Mouse (Mus musculus): ENCODE measurements around the gene Gphn. TPM values are rescaled to one million over a fixed set of nuclear protein-coding genes. Genes with fewer than 3 reads are reported as not detected.
"Not testable (repeated sequence)": the region's sequence is repeated elsewhere in the genome, so short reads cannot be mapped to it uniquely, and the experiment has no call there.

Gphn gene
- polyA plus RNA-seq, 1 experiment from 2014 or later, result 23.5 TPM

GRCm38 (mm10) chr12:78389267-78389666, 163.1 kb downstream of the Gphn start:
- Histone ChIP-seq H3K9me3 (no peaks in the 10 kb centered on the region), H3K27ac (replicated peaks) (no peak overlapping the region), H3K9ac (replicated peaks) (no peak overlapping the region), H3K27me3 (no peaks in the 10 kb centered on the region), H3K36me3 (no peaks in the 10 kb centered on the region), H3K4me1 (no peaks in the 10 kb centered on the region), H3K4me2 (replicated peaks) (no peak overlapping the region), H3K4me3 (no peak overlapping the region)
- ATAC-seq (ENCODE audit: low FRiP score, low read depth), result no peak

GRCm38 (mm10) chr12:78395297-78395696, 169.1 kb downstream of the Gphn start:
- no peak for ATAC-seq (ENCODE audit: low FRiP score, low read depth)
- Histone ChIP-seq H3K9ac (replicated peaks) (no peak overlapping the region), H3K4me1 (no peaks in the 10 kb centered on the region), H3K27ac (replicated peaks) (no peak overlapping the region), H3K4me2 (replicated peaks) (no peak overlapping the region), H3K27me3 (no peaks in the 10 kb centered on the region), H3K36me3 (no peaks in the 10 kb centered on the region), H3K4me3 (no peak overlapping the region), H3K9me3 (no peaks in the 10 kb centered on the region)
- WGBS, result 95% methylated on average over 1 of the region's 1 CpGs

GRCm38 (mm10) chr12:78407518-78407917, 181.3 kb downstream of the Gphn start:
- not testable (repeated sequence) for H3K9me3 ChIP-seq; ATAC-seq (ENCODE audit: low FRiP score, low read depth); H3K36me3 ChIP-seq; H3K4me2 ChIP-seq (replicated peaks); H3K4me1 ChIP-seq; H3K27me3 ChIP-seq; H3K27ac ChIP-seq (replicated peaks); H3K9ac ChIP-seq (replicated peaks); H3K4me3 ChIP-seq
- WGBS, result 65% methylated on average over 7 of the region's 7 CpGs

- Histone ChIP-seq H3K9ac (replicated peaks) (no peak overlapping the region), H3K9me3 (no peaks in the 10 kb centered on the region), H3K4me3 (no peak overlapping the region), H3K27me3 (no peaks in the 10 kb centered on the region), H3K4me2 (replicated peaks) (no peak overlapping the region), H3K4me1 (no peaks in the 10 kb centered on the region), H3K27ac (replicated peaks) (no peak overlapping the region), H3K36me3 (no peaks in the 10 kb centered on the region)
- ATAC-seq (ENCODE audit: low FRiP score, low read depth), result no peak
- 56% methylated on average over 1 of the region's 1 CpGs for WGBS
Measured at GRCm38 (mm10) chr12:78522176-78522575, 296.0 kb downstream of the Gphn start.

- no peaks in the 10 kb centered on the region for H3K27me3 ChIP-seq
- H3K9me3 ChIP-seq, result no peaks in the 10 kb centered on the region
- H3K9ac ChIP-seq (replicated peaks), result no peak overlapping the region
- H3K27ac ChIP-seq (replicated peaks), result no peak overlapping the region
- no peak for ATAC-seq (ENCODE audit: low FRiP score, low read depth)
- no peak overlapping the region for H3K4me2 ChIP-seq (replicated peaks)
- 94% methylated on average over 5 of the region's 5 CpGs for WGBS
- H3K4me3 ChIP-seq, result no peak overlapping the region
- H3K4me1 ChIP-seq, result no peaks in the 10 kb centered on the region
- H3K36me3 ChIP-seq, result no peaks in the 10 kb centered on the region
Measured at GRCm38 (mm10) chr12:78522804-78523394, 296.7 kb downstream of the Gphn start.

- not testable (repeated sequence) for ATAC-seq (ENCODE audit: low FRiP score, low read depth); H3K27me3 ChIP-seq; H3K9me3 ChIP-seq
Measured at GRCm38 (mm10) chr12:78537590-78537989, 311.4 kb downstream of the Gphn start.

GRCm38 (mm10) chr12:78550913-78551312, 324.7 kb downstream of the Gphn start:
- no peaks in the 10 kb centered on the region for H3K36me3 ChIP-seq
- 91% methylated on average over 2 of the region's 2 CpGs for WGBS
- H3K4me1 ChIP-seq, result no peaks in the 10 kb centered on the region
- H3K9me3 ChIP-seq, result no peaks in the 10 kb centered on the region
- H3K27ac ChIP-seq (replicated peaks), result no peak overlapping the region
- no peaks in the 10 kb centered on the region for H3K27me3 ChIP-seq
- ATAC-seq (ENCODE audit: low FRiP score, low read depth), result no peak
- H3K4me3 ChIP-seq, result no peak overlapping the region
- no peak overlapping the region for H3K4me2 ChIP-seq (replicated peaks)
- no peak overlapping the region for H3K9ac ChIP-seq (replicated peaks)

More at GRCm38 (mm10) chr12:78537590-78537989, 311.4 kb downstream of the Gphn start:
- not testable (repeated sequence) for H3K4me3 ChIP-seq; H3K36me3 ChIP-seq; H3K4me2 ChIP-seq (replicated peaks); H3K27ac ChIP-seq (replicated peaks); H3K9ac ChIP-seq (replicated peaks); H3K4me1 ChIP-seq

- Histone ChIP-seq H3K9me3 (no peaks in the 10 kb centered on the region), H3K27me3 (no peaks in the 10 kb centered on the region), H3K4me2 (replicated peaks) (no peak overlapping the region), H3K4me1 (no peaks in the 10 kb centered on the region), H3K36me3 (no peaks in the 10 kb centered on the region), H3K9ac (replicated peaks) (no peak overlapping the region), H3K27ac (replicated peaks) (no peak overlapping the region), H3K4me3 (no peak overlapping the region)
- 69% methylated on average over 2 of the region's 2 CpGs for WGBS
- ATAC-seq (ENCODE audit: low FRiP score, low read depth), result no peak
Measured at GRCm38 (mm10) chr12:78631816-78632215, 405.6 kb downstream of the Gphn start.

GRCm38 (mm10) chr12:78639466-78639865, 413.3 kb downstream of the Gphn start:
- WGBS, result 54% methylated on average over 1 of the region's 1 CpGs
- Histone ChIP-seq H3K27me3 (no peaks in the 10 kb centered on the region), H3K36me3 (no peaks in the 10 kb centered on the region), H3K9ac (replicated peaks) (no peak overlapping the region), H3K27ac (replicated peaks) (no peak overlapping the region), H3K4me3 (no peak overlapping the region), H3K9me3 (no peaks in the 10 kb centered on the region), H3K4me1 (no peaks in the 10 kb centered on the region), H3K4me2 (replicated peaks) (no peak overlapping the region)
- ATAC-seq (ENCODE audit: low FRiP score, low read depth), result no peak

- Histone ChIP-seq H3K36me3 (no peaks in the 10 kb centered on the region), H3K9me3 (no peaks in the 10 kb centered on the region), H3K9ac (replicated peaks) (no peak overlapping the region), H3K27ac (replicated peaks) (no peak overlapping the region), H3K4me1 (no peaks in the 10 kb centered on the region), H3K27me3 (no peaks in the 10 kb centered on the region), H3K4me2 (replicated peaks) (no peak overlapping the region), H3K4me3 (no peak overlapping the region)
- WGBS, result 71% methylated on average over 2 of the region's 2 CpGs
- no peak for ATAC-seq (ENCODE audit: low FRiP score, low read depth)
Measured at GRCm38 (mm10) chr12:78640086-78640485, 413.9 kb downstream of the Gphn start.

- H3K27ac ChIP-seq (replicated peaks), result no peak overlapping the region
- no peak overlapping the region for H3K9ac ChIP-seq (replicated peaks)
- no peaks in the 10 kb centered on the region for H3K27me3 ChIP-seq
- ATAC-seq (ENCODE audit: low FRiP score, low read depth), result no peak
- no peaks in the 10 kb centered on the region for H3K36me3 ChIP-seq
- H3K9me3 ChIP-seq, result no peaks in the 10 kb centered on the region
- H3K4me1 ChIP-seq, result no peaks in the 10 kb centered on the region
- no peak overlapping the region for H3K4me3 ChIP-seq
- H3K4me2 ChIP-seq (replicated peaks), result no peak overlapping the region
Measured at GRCm38 (mm10) chr12:78641220-78641619, 415.0 kb downstream of the Gphn start.

- no peaks in the 10 kb centered on the region for H3K4me1 ChIP-seq
- ATAC-seq (ENCODE audit: low FRiP score, low read depth), result no peak
- no peak overlapping the region for H3K4me2 ChIP-seq (replicated peaks)
- H3K9me3 ChIP-seq, result no peaks in the 10 kb centered on the region
- no peak overlapping the region for H3K9ac ChIP-seq (replicated peaks)
- no peaks in the 10 kb centered on the region for H3K27me3 ChIP-seq
- WGBS, result 77% methylated on average over 2 of the region's 2 CpGs
- H3K4me3 ChIP-seq, result no peak overlapping the region
- H3K36me3 ChIP-seq, result no peaks in the 10 kb centered on the region
- no peak overlapping the region for H3K27ac ChIP-seq (replicated peaks)
Measured at GRCm38 (mm10) chr12:78643691-78644090, 417.5 kb downstream of the Gphn start.

GRCm38 (mm10) chr12:78645282-78645681, 419.1 kb downstream of the Gphn start:
- no peak overlapping the region for H3K27ac ChIP-seq (replicated peaks)
- no peak overlapping the region for H3K4me3 ChIP-seq
- no peak overlapping the region for H3K4me2 ChIP-seq (replicated peaks)
- no peaks in the 10 kb centered on the region for H3K9me3 ChIP-seq
- H3K36me3 ChIP-seq, result no peaks in the 10 kb centered on the region
- WGBS, result 96% methylated on average over 1 of the region's 1 CpGs
- no peaks in the 10 kb centered on the region for H3K27me3 ChIP-seq
- no peak overlapping the region for H3K9ac ChIP-seq (replicated peaks)
- no peaks in the 10 kb centered on the region for H3K4me1 ChIP-seq
- no peak for ATAC-seq (ENCODE audit: low FRiP score, low read depth)

Data from midbrain, embryonic 12.5 days (tissue).